Mouse (Mus musculus): Measurements from ENCODE around the gene Tmem9b. TPM values are rescaled to one million over a fixed set of nuclear protein-coding genes. Genes with fewer than 3 reads are reported as not detected.

Tmem9b gene
- total RNA-seq, 1 experiment from 2014 or later: 34.6 TPM

DNA sequence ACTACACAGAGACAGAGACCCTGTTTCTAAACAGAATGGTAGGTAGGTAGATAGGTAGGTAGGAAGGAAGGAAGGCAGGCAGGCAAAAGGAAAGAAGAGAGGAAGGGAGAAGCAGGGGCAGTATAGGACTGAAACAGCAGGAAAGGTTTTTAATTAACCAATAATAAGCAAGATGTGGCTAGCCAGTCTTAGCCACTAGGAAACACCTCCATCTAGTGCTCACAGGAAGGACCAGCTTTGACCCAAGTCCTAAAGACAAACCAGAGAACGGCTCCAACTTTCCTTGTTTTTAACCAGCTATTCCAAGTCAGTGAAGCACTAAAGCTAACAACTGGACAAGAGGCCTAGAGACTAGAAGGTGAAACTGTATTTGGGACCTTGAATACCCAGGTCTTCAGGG lies 4.9 kb downstream of the Tmem9b start:
- no peak for ATAC-seq (ENCODE audit: extremely low read depth, insufficient number of reproducible peaks, low FRiP score, poor library complexity, severe bottlenecking)

DNA sequence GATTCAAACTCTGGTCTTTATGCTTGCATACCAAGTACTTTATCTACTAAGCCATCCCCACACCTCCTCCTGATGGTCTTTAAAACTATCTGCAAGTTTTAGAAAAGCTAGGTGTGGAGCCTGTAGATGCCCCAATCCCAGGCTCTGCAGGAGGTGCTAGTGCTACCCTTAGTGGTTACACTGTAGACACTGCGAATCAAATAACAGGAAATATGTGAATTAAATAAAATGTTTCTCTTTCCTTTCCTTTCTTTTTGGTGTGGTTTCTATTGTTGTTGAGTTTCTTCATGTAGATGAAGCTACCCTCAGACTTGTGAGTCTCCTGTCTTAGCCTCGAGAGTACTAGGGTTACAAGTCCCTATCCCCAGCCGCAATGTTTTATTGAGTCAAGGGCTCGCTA lies 11.0 kb downstream of the Tmem9b start:
- ATAC-seq (ENCODE audit: extremely low read depth, insufficient number of reproducible peaks, low FRiP score, poor library complexity, severe bottlenecking): no peak

DNA sequence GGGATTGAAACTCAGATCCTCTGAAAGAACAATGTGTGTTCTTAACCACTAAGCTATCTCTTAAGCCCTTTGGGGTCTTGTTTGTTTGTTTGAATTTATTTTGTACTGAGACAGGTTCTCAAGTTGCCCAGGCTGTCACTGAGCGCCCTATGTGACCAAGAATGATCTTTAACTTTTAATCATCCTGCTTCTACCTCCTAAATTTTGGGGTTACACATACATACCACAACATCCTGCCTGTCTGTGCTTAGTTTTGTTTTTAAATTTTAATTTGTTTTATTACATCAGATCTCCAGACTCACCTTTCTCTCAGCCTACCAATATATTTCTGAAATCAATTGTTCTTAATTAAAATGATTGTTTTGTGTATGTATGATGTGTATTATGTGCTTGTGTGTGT lies 11.6 kb downstream of the Tmem9b start:
- no peak for ATAC-seq (ENCODE audit: extremely low read depth, insufficient number of reproducible peaks, low FRiP score, poor library complexity, severe bottlenecking)

DNA sequence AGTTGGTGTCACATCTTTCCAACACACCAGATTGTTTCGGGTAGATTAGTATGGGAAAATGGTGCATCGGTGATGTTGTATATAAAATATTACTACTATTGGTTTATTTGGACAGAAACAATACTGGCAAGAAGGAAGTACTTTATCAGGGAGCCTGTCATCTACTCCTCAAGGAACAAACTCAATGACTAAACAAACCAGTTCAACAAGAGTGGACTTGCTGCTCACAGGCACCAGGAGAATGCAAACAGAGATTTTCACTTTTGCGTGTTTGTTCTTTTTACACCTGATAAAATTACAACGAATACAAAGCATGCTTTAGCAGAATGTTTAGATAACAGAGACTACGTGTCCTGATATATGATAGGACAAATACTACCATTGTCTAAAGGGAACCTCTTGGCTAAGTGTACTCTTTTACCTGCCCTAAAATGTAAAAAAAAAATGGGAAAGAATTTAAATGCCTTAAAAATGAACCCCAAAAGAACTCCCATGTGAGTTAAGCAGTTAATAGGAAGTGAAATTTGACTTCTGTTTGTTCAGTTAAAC lies 12.8 kb downstream of the Tmem9b start:
- ATAC-seq (ENCODE audit: extremely low read depth, insufficient number of reproducible peaks, low FRiP score, poor library complexity, severe bottlenecking): no peak

GRCm38 (mm10) chr7:109734806-109735205 lies 17.9 kb downstream of the Tmem9b start:
- ATAC-seq (ENCODE audit: extremely low read depth, insufficient number of reproducible peaks, low FRiP score, poor library complexity, severe bottlenecking): no peak

DNA sequence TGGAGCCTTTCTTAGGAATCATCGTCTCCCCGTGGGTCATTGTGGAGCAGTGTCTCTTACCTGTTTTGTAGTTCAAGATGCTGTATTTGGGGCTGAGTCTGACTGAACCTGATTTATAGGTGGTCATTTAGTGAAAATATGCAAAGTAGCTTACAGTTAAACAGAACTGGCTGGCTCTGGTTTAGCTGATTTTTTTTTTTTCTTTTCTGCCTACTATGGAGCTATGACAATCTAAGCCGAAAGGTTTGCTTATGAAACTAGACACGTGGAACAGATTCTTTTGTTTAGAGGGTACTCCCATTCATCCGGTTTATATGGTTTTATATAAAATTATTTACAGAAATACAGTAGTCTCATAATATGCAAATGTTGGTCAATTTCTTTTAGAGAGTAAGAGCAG lies 21.0 kb downstream of the Tmem9b start, which contains the start of gene Ascl3:
TSS of gene Ascl3 (minus strand) at position 101 of the 400 bp plus-strand sequence.
- no peak for ATAC-seq (ENCODE audit: extremely low read depth, insufficient number of reproducible peaks, low FRiP score, poor library complexity, severe bottlenecking)

GRCm38 (mm10) chr7:109723697-109724096 lies 29.0 kb downstream of the Tmem9b start, which contains the start of gene BC051019:
BC051019 (minus strand) TSS chr7:109723850.
- no peak for ATAC-seq (ENCODE audit: extremely low read depth, insufficient number of reproducible peaks, low FRiP score, poor library complexity, severe bottlenecking)

DNA sequence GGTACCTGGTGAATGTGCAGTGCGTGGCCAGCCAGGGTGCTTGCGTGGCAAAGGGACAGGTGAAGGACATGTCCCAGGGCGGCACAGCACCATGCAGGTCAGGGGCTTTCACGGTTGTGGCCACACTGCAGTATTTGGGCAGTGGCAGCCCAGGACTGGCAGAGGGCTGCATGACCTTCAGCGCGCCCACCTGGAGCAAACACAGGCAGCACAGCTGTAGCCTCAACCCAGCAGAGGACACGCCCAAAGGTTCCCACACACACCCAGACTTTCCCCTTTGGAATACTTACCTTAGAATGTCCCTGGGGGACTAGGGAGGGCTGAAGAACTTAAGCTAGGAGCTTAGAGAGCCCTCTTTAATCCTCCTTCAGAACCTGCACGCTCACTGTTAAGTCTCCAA lies 29.6 kb downstream of the Tmem9b start:
- no peak for ATAC-seq (ENCODE audit: extremely low read depth, insufficient number of reproducible peaks, low FRiP score, poor library complexity, severe bottlenecking)

DNA sequence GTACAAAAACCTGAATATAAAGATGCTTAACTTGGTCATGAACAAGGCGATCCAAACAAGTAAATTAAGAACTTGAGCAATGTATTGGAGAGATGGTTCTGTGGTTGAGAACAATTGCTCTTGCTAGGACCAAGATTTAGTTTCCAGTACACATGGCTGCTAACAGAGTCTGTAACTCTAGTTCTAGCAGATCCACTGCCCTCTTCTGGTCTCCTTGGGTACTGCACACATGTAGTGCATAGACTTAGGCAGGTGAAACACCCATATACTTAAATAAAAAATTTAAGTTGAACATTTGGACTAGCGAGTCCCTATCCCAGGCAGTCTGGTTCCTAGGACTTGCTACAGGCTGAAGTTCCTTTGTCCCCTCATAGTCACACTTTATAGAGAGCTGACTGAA lies 30.1 kb downstream of the Tmem9b start:
- no peak for ATAC-seq (ENCODE audit: extremely low read depth, insufficient number of reproducible peaks, low FRiP score, poor library complexity, severe bottlenecking)

GRCm38 (mm10) chr7:109719286-109719685 lies 33.4 kb downstream of the Tmem9b start:
- ATAC-seq (ENCODE audit: extremely low read depth, insufficient number of reproducible peaks, low FRiP score, poor library complexity, severe bottlenecking): no peak

DNA sequence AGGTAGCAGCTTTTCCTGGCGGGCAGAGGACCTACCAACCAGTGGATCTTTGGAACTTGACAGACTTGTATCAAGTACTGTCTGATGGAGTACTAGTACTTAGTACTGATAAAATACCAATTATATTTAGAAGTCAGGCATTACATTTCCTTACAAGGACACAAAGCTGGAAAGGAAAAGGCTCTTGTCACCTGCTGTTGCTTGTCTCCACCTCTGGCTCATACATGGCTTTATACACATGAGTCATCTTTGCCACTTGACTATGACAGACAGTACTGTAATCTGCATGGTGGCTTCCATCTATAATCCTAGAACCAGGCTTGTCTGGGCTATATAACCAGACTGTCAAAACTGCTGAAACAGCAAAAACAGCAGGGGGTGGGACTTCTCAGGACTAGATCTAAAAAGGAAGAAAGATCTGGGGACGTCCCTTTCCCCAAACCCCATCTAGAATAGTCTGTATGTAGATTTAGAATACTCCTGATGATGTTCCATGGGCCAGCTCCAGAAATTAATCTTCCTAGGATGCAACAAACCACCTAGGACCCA lies 39.2 kb downstream of the Tmem9b start:
- no peak for ATAC-seq (ENCODE audit: extremely low read depth, insufficient number of reproducible peaks, low FRiP score, poor library complexity, severe bottlenecking)

- no peak for ATAC-seq (ENCODE audit: extremely low read depth, insufficient number of reproducible peaks, low FRiP score, poor library complexity, severe bottlenecking)
Measured at GRCm38 (mm10) chr7:109712198-109712597, 40.5 kb downstream of the Tmem9b start.

GRCm38 (mm10) chr7:109710069-109710468 lies 42.6 kb downstream of the Tmem9b start:
- ATAC-seq (ENCODE audit: extremely low read depth, insufficient number of reproducible peaks, low FRiP score, poor library complexity, severe bottlenecking): no peak

GRCm38 (mm10) chr7:109708961-109709382 lies 43.7 kb downstream of the Tmem9b start:
- no peak for ATAC-seq (ENCODE audit: extremely low read depth, insufficient number of reproducible peaks, low FRiP score, poor library complexity, severe bottlenecking)

DNA sequence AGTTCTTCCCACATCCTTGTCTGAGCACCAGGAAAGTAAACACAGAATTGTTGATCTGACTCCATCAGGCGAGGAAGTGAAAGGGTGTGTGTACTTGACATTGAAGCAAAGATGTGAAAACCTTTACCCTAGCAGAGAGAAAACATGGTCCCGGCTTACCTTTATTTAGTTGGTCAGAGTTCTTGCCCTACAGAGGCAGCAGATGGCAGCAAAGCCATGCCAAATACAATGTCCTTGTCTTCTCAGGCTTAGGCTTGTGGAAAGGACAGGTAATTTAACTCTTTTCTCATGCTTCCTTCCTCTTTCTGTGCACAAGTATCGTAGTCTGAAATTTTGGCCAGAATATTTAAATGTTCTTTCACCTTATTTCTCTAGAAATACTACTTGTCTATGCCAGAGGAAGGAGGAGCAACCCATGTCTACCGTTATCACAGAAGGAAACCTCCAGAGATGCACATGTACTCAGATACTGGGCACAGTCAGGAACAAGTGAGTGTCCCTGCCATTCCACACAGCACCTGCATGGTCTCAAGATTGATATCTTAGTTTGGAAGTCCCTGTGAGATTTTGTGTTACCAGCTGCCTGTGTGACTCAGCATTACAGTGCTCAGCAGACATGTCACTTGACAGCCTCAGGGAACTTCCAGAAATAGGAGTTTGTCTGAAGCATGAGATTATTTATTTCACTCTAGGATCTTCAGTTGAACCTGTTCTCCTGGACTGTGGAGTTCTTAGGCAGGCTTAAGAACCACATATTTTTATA lies 45.5 kb downstream of the Tmem9b start:
- peak; percentile 49 for ATAC-seq (ENCODE audit: extremely low read depth, insufficient number of reproducible peaks, low FRiP score, poor library complexity, severe bottlenecking)

DNA sequence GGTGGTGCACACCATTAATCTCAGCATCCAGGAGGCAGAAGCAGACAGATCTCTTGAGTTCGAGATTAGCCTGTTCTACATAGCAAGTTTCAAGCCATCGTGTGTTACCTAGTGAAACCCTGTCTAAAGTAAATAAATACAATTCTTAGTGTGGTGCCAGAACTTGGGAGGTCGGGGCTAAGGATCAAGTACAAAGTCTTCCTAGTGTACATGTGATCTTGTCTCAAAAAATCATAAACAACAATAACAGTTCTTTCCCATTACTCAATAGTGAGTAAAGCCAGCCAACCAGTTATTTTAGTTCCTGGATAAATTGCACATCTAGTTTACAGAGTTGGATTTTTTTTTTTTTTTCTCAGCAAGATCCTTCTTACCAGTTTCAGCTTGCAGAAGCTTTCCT lies 48.2 kb downstream of the Tmem9b start:
- ATAC-seq (ENCODE audit: extremely low read depth, insufficient number of reproducible peaks, low FRiP score, poor library complexity, severe bottlenecking): no peak

DNA sequence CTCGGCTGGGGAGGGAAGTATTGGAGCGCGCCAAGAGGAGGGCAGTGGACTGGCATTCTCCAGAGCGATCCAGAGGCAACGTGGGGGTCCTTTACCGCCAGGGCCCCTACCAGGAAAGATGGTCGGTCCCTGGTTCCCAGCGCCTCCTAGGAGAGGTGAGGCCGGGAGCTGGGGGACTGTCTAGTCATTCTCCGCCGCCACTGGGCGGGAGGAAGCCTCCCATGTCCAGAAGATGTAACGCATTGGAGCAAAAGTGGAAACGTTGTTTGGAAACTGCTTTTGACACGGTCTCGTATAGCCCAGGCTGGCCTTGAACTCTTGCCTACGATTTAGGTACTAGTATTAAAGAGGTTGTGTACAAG lies 48.7 kb downstream of the Tmem9b start:
- ATAC-seq (ENCODE audit: extremely low read depth, insufficient number of reproducible peaks, low FRiP score, poor library complexity, severe bottlenecking): no peak

DNA sequence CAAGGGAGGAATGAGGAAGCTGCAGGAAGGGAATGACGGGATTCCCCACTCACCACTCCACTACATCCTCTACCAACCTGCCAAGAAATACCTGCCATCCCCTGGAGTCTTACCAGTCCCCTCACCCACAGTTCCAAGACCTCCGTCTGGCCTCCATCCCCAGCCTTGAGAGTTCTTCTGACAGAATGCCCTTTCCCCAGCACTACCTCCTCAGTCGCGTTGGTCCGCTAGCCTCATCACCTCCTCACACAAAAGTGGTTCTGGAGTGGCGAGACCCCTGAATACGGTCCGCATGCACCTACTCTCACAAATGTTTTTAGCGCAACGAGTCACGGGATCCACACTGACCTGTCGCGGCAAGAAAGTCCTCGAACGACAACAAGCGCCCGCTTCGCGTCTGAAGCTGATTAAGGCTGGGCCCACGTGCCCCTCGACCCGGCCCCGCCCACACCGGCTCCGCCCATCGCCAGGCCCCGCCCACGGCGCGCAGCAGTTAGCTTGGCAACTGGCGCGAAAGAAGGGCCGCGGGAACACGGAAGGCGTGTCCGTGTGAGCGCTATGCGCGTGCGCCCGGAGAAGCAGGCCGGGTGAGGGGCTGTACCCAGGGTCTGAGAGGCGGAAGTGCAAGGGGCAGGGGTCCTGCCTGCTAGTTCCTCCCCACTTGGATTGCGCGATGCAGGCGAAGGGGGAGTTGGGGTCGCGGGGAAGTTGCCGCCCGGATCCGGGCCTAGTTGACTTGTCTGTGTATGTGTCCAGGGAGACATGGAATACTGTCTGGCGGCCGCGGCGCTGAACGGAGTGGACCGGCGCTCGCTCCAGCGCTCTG lies 49.3 kb downstream of the Tmem9b start, which contains the start of the genes St5 and Akip1:
TSS of gene St5 (minus strand) at position 416 of the 826 bp plus-strand sequence.
TSS of gene Akip1 (plus strand) at position 501 of the 826 bp plus-strand sequence.
- peak; percentile 76 for ATAC-seq (ENCODE audit: extremely low read depth, insufficient number of reproducible peaks, low FRiP score, poor library complexity, severe bottlenecking)

- ATAC-seq (ENCODE audit: extremely low read depth, insufficient number of reproducible peaks, low FRiP score, poor library complexity, severe bottlenecking): no peak
Measured at GRCm38 (mm10) chr7:109702721-109703120, 50.0 kb downstream of the Tmem9b start.

All from neutrophil, adult 5-6 weeks (primary cell).